Mouse (Mus musculus): ENCODE data around the gene 2810004N23Rik.

DNA sequence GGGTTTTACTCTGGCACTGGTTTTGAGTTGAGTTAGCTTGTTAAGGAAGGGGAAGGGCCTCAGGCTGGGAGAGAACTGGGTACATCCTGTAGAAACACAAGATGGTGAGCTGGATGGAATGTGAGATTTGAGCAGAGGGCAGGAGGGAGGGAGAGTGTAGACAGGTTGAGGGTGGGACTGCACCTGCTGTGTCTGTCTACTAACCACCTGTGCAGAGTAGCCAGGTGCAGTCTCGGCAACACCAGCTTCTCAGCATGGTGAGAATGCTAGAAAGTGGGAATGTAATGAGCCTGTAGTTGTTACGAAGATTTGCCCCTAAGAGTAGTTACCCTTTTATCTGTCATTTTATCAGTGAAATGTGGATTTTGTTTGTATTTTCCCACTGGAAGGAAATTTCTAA lies 42.6 kb upstream of the 2810004N23Rik start:
- no peak for TF ChIP-seq TCF3 (IDR thresholded peaks at IDR 0.05; ENCODE audit: insufficient read length, low read depth)
- no peak for TF ChIP-seq USF1 (IDR thresholded peaks at IDR 0.05; ENCODE audit: low read depth)
- TF ChIP-seq POLR2A (IDR thresholded peaks at IDR 0.05; ENCODE audit: insufficient read length, low read depth): no peak
- TF ChIP-seq E2F4 (IDR thresholded peaks at IDR 0.05; ENCODE audit: insufficient read depth): no peak
- TF ChIP-seq CEBPB (IDR thresholded peaks at IDR 0.05; ENCODE audit: insufficient read depth, poor library complexity, severe bottlenecking): no peak
- peak in 2 of 3 experiments; percentile 51 to 75 for TF ChIP-seq MYOD1 (IDR thresholded peaks at IDR 0.05; ENCODE audit: control insufficient read depth in 1 of 3, insufficient read length in 2 of 3, low read depth in 2 of 3)
- no peak for TF ChIP-seq REST (IDR thresholded peaks at IDR 0.05; ENCODE audit: insufficient read depth, insufficient read length)
- TF ChIP-seq POLR2AphosphoS2 (IDR thresholded peaks at IDR 0.05; ENCODE audit: insufficient read length, low read depth): peak; percentile 64
- TF ChIP-seq MYOG (IDR thresholded peaks at IDR 0.05; ENCODE audit: control insufficient read depth in 1 of 3, insufficient read depth in 1 of 3, insufficient read length in 2 of 3, low read depth in 2 of 3): peak in 1 of 3 experiments; percentile 55
- no peak for TF ChIP-seq MAX (IDR thresholded peaks at IDR 0.05; ENCODE audit: low read depth)

All from myocyte (in vitro differentiated cells).